Mouse (Mus musculus) bone marrow, adult 2 months (tissue): Measurements from ENCODE around the gene Pold4. TPM values are rescaled to one million over a fixed set of nuclear protein-coding genes. Genes with fewer than 3 reads are reported as not detected.

Source experiments
- H3K27ac ChIP-seq: fragments of 200-500 bp; 2 replicates; pipeline ENCODE4 v1.5.1; 2012; ENCODE audit warnings: low read depth, mild to moderate bottlenecking, control low read depth, inconsistent platforms, low read length; ENCODE audit not compliant: control insufficient read depth, poor library complexity, insufficient read depth
- H3K4me1 ChIP-seq: fragments of 200-500 bp; 2 replicates; pipeline ENCODE4 v1.6.1; 2011; ENCODE audit warnings: low read length; ENCODE audit not compliant: control insufficient read depth, insufficient read depth
- H3K4me3 ChIP-seq: fragments of 200-500 bp; replicated peaks from 2 replicates; pipeline ENCODE3; 2011; ENCODE audit warnings: mild to moderate bottlenecking, low read depth, low read length, control low read depth; ENCODE audit not compliant: control insufficient read depth
- CTCF ChIP-seq: fragments of 200-500 bp; IDR thresholded peaks from 2 replicates; pipeline ENCODE4 v1.5.1; 2011; ENCODE audit warnings: low read length, control low read depth; ENCODE audit not compliant: control insufficient read depth, insufficient read depth
- POLR2A ChIP-seq: fragments of 200-500 bp; IDR thresholded peaks from 2 replicates; pipeline ENCODE4 v1.6.1; 2011; ENCODE audit warnings: low read depth, mild to moderate bottlenecking, control low read depth, low read length, borderline replicate concordance; ENCODE audit not compliant: control insufficient read depth
- WGBS: fragments of 180-500 bp; shearing (Covaris S2); methylation state at CpG from one replicate; pipeline ENCODE4 v1.1.7; 2018; 5-methylcytosine and 5-hydroxymethylcytosine counted together
- polyA plus RNA-seq: library from polyadenylated mRNA; stranded (reverse); fragments of >200 nt; gene quantifications from 2 replicates; pipeline ENCODE4 v1.2.4, GENCODE M21; 2011; ENCODE audit warnings: low replicate concordance; ENCODE audit not compliant: missing spikeins, insufficient read depth, insufficient read length

Gene Pold4
- polyA plus RNA-seq, 1 experiment = 54.7 TPM

DNA sequence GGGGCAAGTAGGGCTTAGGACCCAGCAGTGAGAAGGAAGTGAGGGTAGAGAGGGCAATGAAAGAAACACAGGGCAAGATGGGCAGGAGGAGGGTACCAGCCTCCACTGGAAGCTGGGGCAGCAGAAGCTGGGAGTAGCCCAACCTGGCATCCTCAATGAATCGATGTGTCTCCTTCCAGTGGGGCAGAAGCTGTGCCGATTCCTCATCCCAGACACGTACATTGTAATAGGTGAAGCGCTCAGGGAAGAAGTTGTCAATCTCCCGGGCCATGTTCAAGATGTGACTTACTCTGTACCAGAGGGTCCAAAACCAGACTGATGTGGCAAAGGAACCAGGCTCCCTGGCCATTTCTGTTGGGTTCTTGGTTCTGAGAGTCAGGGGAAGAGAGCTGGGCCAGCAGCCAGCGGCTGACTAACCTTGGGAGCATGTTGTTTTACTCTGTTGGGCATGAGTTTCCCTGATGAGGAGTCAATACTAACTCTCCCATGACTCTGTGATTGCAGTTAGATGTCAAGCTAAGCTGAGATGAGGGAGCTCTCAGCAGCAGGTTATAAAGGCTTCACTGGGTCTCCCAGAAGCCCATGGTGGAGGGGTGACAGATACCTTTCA lies 32.6 kb downstream of the Pold4 start:
- 89% methylated on average over 6 of the region's 6 CpGs for WGBS
- Histone ChIP-seq H3K27ac (no peak overlapping the region), H3K4me1 (peaks cover 6% of the 10 kb centered on the region), H3K4me3 (no peak overlapping the region)
- TF ChIP-seq CTCF = no peak
- no peak for TF ChIP-seq POLR2A

DNA sequence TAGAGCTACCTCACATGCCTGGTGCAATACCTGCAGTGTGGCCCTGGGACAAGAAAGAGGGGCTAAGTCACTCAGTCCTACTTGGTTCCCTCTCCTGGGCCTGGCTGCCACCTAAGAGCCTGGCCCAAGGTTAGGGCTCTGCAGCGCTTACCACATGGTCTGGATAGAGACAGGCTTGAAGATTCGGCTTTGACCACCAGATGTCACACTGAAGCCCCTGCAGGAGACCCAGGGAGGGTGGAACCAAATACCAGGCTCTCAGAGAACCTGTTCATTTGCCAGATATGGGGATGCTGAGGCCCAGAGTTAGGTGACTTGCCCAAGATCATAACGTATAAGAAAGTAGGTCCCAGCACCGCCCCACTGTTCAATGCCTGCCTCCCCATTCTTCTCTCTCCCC lies 34.3 kb downstream of the Pold4 start:
- 70% methylated on average over 4 of the region's 4 CpGs for WGBS
- TF ChIP-seq POLR2A (no peak), CTCF (no peak)
- peaks cover 6% of the 10 kb centered on the region for H3K4me1 ChIP-seq
- no peak overlapping the region for H3K4me3 ChIP-seq
- no peak overlapping the region for H3K27ac ChIP-seq

DNA sequence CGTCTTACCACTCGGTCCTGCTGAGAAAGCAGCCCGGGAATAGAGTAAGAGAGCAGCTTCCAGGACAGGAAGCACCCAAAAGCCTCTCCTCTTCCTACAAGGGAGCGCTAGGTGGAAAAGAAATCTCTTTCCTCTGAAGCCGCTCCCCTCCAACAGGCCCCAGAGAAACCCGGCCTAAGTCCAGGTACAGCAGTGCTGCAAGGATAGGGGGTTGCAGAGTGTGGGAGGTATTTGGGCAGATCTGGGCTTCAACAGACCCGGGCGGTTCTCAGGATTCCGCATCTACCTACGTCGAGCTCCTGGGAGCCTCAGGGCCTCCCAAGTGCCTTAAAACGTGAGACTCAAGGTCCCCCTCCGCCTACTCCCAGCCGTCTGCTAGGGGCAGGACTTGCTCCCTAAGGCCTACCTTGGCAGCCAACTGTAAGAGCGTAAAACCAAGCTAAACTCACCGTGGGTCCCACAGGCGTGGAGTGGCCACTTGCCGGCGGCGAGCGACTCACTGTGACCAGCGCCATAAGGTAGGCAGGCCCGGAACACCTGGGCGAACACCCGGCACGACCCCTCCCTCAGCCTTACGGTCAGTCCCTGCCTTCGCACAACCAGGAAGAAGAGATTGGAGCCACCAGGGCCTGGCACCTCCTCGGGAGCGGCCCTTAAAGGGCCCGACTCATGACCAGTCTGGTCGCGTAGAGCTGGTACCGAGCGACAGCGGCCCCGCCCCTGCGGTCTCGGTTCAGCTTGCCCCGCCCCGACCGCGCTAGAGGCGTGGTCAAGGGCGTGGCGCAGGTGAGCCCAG lies 37.1 kb downstream of the Pold4 start, which contains the start of gene Ssh3:
Gene Ssh3 (minus strand): TSS at position 615 of the 796 bp plus-strand sequence.
- no peak within 1 kb of the TSS for H3K27ac ChIP-seq
- 6% methylated on average over 46 of the region's 46 CpGs for WGBS

DNA sequence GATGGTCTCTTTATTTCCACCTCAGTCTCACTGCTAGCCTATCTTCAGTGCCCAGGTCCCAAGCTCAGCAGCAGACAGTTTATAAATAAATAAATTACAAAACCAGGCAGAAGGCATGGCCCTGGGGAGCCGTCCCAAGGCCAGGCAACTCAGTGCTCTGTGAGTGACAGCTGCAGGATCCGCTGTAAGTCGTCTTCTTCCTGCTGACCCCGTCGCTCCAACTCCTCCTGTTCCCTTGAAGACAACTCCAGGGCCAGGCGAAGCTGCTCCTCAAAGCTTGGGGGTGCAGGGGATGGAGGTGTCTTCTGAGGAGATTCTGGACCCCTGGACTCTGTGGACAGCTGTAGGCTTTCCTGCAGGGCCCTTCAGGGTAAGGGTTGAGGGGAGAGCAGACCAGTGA lies 38.5 kb downstream of the Pold4 start:
- no peak overlapping the region for H3K4me3 ChIP-seq
- TF ChIP-seq POLR2A (no peak), CTCF (no peak)
- WGBS = 84% methylated on average over 6 of the region's 6 CpGs
- no peaks in the 10 kb centered on the region for H3K4me1 ChIP-seq
- no peak overlapping the region for H3K27ac ChIP-seq

More for the DNA sequence above, 37.1 kb downstream of the Pold4 start, which contains the start of gene Ssh3:
- TF ChIP-seq POLR2A = 0 out of 2 replicates have a peak, but pooled peaks have one; percentile 42
- TF ChIP-seq CTCF = no peak
- Histone ChIP-seq H3K4me1 (no peaks in the 10 kb centered on the region), H3K4me3 (peak within 1 kb of the TSS; percentile 62)

DNA sequence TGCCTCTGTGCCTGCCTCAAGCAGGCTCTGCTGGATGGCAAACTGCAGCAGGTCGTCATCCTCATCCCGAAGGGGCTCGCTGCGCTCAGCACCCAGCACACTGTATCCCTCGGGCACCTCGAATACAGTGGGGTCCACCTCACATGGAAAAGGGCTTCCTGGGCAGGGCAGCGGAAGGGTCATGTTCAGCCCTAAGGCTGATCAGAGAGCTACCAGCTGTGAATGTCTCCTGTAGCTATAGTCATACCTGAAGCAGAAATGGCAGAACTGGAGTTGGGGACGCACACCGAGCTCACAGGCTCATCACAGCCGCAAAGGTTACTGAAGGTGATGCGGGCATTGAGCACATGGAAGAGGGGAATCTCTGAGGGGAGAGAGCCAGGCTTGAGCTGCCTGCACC lies 39.3 kb downstream of the Pold4 start:
- H3K27ac ChIP-seq = no peak overlapping the region
- H3K4me1 ChIP-seq = no peaks in the 10 kb centered on the region
- 94% methylated on average over 11 of the region's 11 CpGs for WGBS
- no peak overlapping the region for H3K4me3 ChIP-seq
- TF ChIP-seq POLR2A = no peak
- TF ChIP-seq CTCF = no peak

DNA sequence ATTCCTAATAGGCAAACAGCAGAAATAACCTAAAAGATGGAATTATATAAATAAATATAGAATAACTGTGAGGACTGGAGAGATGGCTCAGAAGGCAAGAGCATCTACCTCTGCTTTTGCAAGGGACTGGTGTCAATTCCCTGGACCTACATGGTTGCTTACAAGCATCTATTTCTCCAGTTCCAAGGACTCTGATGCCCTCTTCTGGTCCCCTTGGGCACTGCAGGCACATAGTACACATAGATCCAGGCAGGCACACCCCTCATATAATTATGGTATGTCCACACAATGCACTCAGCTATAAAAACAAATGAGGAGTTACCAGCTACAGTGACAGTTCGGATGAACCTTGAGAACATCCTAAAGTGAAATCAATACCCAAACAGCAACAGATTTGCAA lies 47.8 kb downstream of the Pold4 start:
- H3K4me1 ChIP-seq = peaks cover 4% of the 10 kb centered on the region
- no peak overlapping the region for H3K4me3 ChIP-seq
- peak; percentile 23; the same call in 1 of the 2 replicates for TF ChIP-seq CTCF
- no peak for TF ChIP-seq POLR2A
- WGBS = 84% methylated on average over 1 of the region's 1 CpGs
- H3K27ac ChIP-seq = no peak overlapping the region

DNA sequence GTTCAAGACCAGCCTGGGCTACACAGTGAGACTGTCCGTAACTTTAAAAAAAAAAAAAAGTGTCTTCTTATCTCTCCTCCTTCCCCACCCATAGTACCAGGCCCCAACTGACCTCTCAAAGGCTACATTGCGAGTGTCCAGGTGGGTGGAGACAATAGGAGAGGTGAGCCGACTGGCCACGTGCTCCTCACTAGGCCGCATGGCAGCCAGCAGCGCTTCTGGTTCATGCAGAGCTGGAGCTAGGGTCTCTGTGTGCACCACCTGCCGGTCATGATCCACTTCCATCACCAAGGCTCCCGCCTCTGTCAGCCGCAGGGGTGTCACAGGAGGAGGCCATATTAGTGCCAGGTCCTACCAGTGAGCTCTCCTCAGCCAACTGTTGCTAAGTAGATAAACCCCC lies 48.7 kb downstream of the Pold4 start:
- Histone ChIP-seq H3K4me1 (peaks cover 6% of the 10 kb centered on the region), H3K27ac (no peak overlapping the region), H3K4me3 (no peak overlapping the region)
- TF ChIP-seq CTCF (no peak), POLR2A (no peak)
- WGBS = 93% methylated on average over 9 of the region's 9 CpGs

DNA sequence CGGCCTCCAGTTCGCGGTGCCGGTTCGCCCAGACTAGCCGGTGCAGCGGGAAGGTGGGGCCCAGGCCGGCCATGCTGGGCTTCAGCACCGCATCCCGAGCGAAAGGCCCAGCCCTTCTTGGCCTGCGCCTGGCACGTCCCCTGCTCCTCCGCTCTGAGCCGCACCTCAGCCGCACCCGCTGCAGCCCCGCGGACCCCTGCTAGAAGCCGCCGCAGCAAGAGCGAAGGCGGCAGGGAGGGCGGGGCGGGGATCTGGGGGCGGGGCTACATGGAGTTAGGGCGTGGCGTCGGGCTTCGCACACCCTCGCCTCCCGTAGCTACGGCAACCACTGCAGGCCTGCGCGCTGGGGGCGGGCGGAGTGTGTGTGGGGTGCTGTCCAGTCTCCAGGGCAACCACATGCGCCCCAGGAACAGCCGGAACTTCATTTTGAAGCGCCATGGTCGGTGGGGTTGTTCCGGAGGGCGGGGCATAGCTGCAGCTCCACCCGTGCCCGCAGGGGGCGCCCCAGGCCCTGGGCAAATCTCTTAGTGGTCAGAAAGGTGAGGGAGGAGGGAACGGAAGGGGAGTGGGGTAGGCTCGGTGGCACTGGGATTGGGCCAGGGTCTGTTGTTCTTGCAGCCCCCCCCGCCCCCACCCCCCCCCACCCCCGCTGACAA lies 51.3 kb downstream of the Pold4 start, which contains the start of gene Ankrd13d:
Gene Ankrd13d (minus strand): TSS at position 240 of the 656 bp plus-strand sequence.
- under 1% methylated on average over 50 of the region's 50 CpGs for WGBS
- H3K4me1 ChIP-seq = peaks cover 11% of the 10 kb centered on the region
- TF ChIP-seq POLR2A = peak; percentile 4; the same call in 1 of the 2 replicates
- peak; percentile 80 for TF ChIP-seq CTCF
- H3K4me3 ChIP-seq = peak within 1 kb of the TSS; percentile 80
- H3K27ac ChIP-seq = peak within 1 kb of the TSS; percentile 82

Other genes starting within 250 kb of the Pold4 start
- gene Acy3, start 245.3 kb upstream of the Pold4 start, polyA plus RNA-seq = 5.1 and 10.7 TPM in 2 replicates
- gene Tbx10, start 239.1 kb upstream of the Pold4 start, polyA plus RNA-seq = not detected in 2 replicates
- gene Nudt8, start 231.3 kb upstream of the Pold4 start, polyA plus RNA-seq = 9.7 and 18.1 TPM in 2 replicates
- 1.7 and 2.0 TPM in 2 replicates for gene Gm49405, start 231.3 kb upstream of the Pold4 start, polyA plus RNA-seq
- 5.2 and 7.8 TPM in 2 replicates for gene Doc2g, start 228.6 kb upstream of the Pold4 start, polyA plus RNA-seq
- 61.7 and 118 TPM in 2 replicates for gene Ndufv1, start 219.1 kb upstream of the Pold4 start, polyA plus RNA-seq
- 125 and 187 TPM in 2 replicates for gene Gstp1, start 193.9 kb upstream of the Pold4 start, polyA plus RNA-seq
- 21.6 TPM in 1 of 2 replicates, not detected in the other for gene Gstp2, start 185.9 kb upstream of the Pold4 start, polyA plus RNA-seq
- gene Gstp3, start 172.3 kb upstream of the Pold4 start, polyA plus RNA-seq = 13.5 and 18.0 TPM in 2 replicates
- not detected in 2 replicates for gene Cabp2, start 150.3 kb upstream of the Pold4 start, polyA plus RNA-seq
- gene Cdk2ap2, start 134.7 kb upstream of the Pold4 start, polyA plus RNA-seq = 93.3 and 143 TPM in 2 replicates
- gene Pitpnm1, start 131.9 kb upstream of the Pold4 start, polyA plus RNA-seq = 72.3 and 159 TPM in 2 replicates
- 22.0 and 53.5 TPM in 2 replicates for gene Aip, start 106.0 kb upstream of the Pold4 start, polyA plus RNA-seq
- gene Gpr152, start 92.1 kb upstream of the Pold4 start, polyA plus RNA-seq = not detected in 2 replicates
- 0.29 and 0.60 TPM in 2 replicates for gene Cabp4, start 87.9 kb upstream of the Pold4 start, polyA plus RNA-seq
- gene Coro1b, start 83.3 kb upstream of the Pold4 start, polyA plus RNA-seq = 75.8 and 114 TPM in 2 replicates
- 27.6 and 60.8 TPM in 2 replicates for gene Ptprcap, start 78.3 kb upstream of the Pold4 start, polyA plus RNA-seq
- 51.8 and 86.1 TPM in 2 replicates for gene Rps6kb2, start 68.5 kb upstream of the Pold4 start, polyA plus RNA-seq
- gene Carns1, start 56.4 kb upstream of the Pold4 start, polyA plus RNA-seq = 23.3 and 52.9 TPM in 2 replicates
- 64.3 and 168 TPM in 2 replicates for gene Tbc1d10c, start 40.6 kb upstream of the Pold4 start, polyA plus RNA-seq
- 121 and 204 TPM in 2 replicates for gene Ppp1ca, start 39.8 kb upstream of the Pold4 start, polyA plus RNA-seq
- gene Rad9a, start 30.2 kb upstream of the Pold4 start, polyA plus RNA-seq = 24.2 and 39.8 TPM in 2 replicates
- 10.3 and 25.4 TPM in 2 replicates for gene Clcf1, start 17.7 kb upstream of the Pold4 start, polyA plus RNA-seq
- not detected in 2 replicates for gene AC109138.7, start 17.5 kb upstream of the Pold4 start, polyA plus RNA-seq
- 16.9 and 20.7 TPM in 2 replicates for gene Ssh3, start 37.3 kb downstream of the Pold4 start, polyA plus RNA-seq
- 8.4 and 53.2 TPM in 2 replicates for gene Ankrd13d, start 51.2 kb downstream of the Pold4 start, polyA plus RNA-seq
- 153 and 243 TPM in 2 replicates for gene Grk2, start 74.3 kb downstream of the Pold4 start, polyA plus RNA-seq
- 29.2 and 38.9 TPM in 2 replicates for gene Kdm2a, start 166.4 kb downstream of the Pold4 start, polyA plus RNA-seq
- gene Rhod, start 207.5 kb downstream of the Pold4 start, polyA plus RNA-seq = 0.86 and 1.3 TPM in 2 replicates
- gene Syt12, start 245.5 kb downstream of the Pold4 start, polyA plus RNA-seq = not detected in 2 replicates